Mouse (Mus musculus) liver, adult (tissue): ENCODE measurements at regions not wholly inside any gene's neighbourhood (a gene's known extent, or its start where the extent isn't known, plus 50 kb on each side); places are given as distances from the start of the nearest gene placed in this dataset.
A peak's percentile ranks its signal among the peaks of the same experiment; 100 is the strongest.

Experiments used
- GATA4 ChIP-seq: IDR thresholded peaks from 2 replicates; pipeline ENCODE4 v1.6.1; 2014; ENCODE audit warnings: mild to moderate bottlenecking, low read length; ENCODE audit not compliant: insufficient replicate concordance

DNA sequence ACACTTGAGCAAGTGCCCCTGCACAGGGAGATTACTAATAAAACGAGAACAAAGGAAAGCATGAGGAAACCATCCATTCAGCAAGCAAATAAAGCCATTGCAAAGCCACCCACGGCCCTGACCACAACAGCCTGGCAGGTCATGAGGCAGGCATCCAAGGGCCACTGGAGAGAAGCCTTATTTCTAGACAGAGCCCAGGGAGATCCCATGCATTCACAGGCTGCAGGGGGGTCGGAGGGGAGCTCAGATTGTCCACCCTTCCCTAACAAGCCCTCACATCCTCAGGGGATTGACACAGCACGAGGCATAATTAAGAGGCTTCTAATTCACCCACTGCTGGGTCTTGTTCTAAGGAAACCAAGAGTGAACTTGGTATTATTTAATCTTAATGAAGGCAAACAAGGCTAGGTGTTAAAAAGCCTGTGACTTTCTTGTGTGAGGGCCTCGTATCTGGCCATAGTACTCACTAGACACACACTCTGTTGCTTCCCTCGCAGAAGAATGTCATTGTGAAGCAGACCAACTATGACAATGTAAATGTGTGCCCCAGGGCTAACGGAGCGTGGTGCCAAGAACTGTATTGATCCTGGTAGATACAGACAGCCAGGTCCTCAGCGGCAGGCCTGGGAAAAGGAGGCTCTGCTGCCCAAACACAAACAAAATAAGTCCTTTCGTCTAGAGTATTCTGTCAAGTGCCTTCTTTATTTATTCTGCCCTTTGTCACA is 303.6 kb upstream of the Slc24a5 start:
- no peak for TF ChIP-seq GATA4

DNA sequence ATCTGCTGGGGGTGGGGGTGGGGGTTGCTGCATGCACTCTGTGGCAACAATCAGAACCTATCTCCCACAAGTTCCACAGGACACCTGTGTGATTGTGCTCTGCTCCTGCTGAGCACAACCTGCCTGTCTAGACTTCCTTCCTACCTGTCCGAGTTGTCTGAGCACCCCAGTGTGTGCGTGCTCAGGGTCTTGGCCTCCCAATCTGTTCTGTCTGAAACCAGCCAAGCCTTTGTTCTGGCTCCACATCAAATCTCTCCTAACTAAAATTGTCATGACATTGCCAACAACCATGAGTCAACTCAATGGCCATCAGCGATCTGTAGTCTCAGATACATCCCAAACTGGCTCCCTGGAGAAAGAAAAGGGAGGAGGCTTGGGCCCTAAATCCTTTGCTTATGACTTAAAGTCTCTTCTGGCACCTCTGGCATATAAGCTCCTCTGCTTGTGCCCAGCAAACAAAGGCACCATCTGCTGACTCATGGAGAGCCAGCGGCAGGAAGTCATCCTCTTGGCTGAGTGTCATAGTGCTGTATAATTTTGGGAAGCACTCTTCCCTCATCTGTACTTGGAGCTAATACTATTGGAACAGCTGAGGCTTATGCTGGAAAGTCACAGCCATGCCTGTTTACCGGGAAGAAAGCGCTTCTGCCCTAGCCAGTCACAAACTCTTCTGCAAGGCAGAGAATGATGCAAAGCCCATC is 298.5 kb upstream of the Slc24a5 start:
- TF ChIP-seq GATA4 = no peak

DNA sequence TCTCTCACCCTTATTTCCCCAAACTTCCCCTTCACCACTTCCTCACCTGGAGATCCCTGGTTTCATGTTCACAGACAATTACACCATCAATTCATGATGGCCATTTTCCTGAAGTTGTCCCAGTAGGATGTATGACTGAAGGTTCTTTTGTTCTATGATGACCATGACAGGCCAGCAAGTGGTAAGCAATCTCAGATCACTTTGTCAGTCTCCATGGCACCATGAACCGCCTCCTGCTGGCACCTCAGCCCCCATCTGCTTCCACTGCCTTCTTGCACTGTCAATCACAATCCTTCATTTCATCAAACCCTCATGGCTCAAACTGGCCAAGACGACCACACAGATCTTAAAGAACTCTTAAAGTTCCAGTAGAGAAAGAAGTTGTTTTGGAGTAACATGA is 297.9 kb upstream of the Slc24a5 start:
- no peak for TF ChIP-seq GATA4

DNA sequence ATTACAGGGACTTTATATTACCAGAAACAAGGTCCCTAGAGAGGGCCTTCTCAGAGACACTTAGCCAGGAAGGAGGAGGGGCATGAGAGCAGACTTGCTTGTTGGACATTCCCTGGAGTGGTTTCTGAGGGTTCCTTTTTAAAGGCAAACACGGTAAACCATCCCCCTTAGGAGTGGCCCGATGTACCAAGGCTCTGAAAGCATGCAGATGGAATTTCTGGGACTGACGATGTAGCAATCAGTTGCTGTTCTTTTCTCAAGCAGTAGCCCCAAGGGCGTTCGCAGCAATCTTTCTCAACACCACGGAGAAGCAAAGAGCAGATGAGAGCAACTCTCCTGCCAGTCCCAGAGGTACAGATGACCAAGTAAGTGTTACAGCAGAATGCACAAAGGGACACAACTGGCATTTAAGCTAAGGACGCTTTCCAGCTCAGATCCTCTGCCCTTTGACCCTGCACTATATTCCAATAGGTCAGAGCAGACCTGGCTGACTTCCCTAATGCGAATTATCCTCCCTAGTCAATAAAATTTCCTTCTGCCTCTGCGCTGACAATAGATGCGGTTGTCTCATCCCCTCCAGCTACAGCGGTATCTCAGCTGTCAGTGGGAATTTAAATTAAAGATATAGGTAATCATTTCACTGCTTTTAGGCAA is 295.7 kb upstream of the Slc24a5 start:
- no peak for TF ChIP-seq GATA4

DNA sequence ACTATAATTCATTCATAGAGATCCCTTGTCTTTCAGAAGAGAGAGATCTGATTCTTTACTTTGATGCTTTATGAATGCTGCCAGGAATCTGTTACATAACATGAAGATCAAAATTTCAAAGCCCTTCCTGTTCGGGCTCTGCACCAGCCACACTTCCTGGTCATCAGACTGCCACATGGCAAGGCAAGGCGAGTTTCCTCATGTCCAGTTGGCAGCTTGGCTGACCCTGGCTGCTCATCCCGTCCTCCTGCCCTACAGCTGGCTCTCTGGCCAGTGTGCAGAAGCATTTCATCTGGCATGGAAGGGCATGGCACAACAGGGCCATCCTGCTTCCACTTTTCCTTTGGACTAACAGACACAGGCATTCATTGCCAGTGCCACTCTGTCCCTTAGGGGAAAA is 292.2 kb upstream of the Slc24a5 start:
- no peak for TF ChIP-seq GATA4

DNA sequence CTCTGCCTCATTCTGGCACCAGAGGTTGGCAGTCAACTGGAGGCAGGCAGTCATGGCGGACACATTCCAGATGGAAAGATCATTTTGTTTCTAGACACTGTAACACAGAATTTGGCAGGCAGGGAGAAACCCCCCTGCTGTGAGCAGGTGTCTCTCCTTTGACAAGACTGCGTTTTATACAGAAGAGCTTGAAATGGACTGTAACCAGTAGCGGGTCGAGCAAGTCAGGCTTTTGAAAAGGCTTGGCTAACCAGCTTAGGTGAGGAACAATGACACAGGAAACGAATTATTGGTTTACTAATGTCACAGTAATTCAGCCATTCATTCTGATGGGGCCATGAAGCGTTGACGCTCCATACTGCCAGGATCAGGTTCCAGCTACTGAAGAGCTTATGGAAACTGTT is 275.3 kb upstream of the Slc24a5 start:
- no peak for TF ChIP-seq GATA4

DNA sequence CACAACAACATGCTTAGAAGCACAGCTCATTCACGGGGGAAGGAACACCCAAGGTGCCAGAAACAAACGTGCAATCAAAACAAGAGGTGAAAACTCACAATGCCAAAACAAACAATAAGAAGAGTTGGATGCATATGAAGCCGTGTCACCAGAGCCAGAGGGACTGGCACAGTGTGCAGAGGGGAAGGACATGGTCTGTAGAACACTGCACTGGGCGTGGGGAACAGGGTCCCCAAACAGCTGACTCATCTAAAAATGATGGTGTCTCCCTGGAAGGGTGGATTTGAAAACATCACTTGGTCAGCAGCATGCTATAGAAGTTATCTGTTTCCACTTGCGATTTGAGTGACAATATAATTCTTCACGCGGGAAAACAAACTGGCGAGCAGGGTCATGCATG is 256.2 kb upstream of the Slc24a5 start:
- no peak for TF ChIP-seq GATA4

DNA sequence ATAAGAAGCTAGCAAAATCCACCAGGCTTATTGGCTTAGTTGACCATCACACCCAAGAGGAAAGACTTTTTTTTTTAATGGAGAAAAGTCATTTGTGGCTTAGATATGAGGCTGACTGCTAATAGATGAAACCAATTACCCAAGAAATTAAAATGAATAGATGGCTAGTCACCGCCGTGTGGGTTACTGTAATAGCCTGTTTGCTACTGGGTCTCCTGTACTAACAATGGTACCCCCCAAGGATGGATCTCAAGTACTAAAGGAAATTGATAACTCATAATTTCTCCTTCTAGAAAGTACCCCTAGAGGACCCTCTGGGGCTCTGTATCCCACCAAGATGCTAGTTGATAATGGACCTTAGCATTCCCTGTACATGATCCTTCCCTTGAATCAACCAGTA is 251.1 kb upstream of the Slc24a5 start:
- no peak for TF ChIP-seq GATA4

DNA sequence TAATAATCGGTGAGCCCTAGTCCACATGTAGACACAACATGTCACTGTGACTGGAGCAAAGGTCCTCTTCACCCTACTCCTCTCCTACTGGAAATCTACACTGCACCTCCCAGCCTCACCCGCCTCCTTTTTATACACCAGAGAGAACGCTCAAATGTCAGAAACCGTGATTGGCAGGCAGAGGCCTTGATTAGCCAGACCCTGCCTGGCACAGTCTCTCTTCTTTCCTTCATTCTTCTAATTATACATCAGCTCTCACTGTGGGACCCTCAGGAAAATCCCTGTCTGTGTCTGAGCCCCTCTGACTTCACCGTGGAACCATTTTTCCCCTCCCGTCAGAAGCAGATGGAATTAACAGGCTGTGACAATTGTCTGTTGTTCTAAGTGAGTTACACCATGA is 248.1 kb upstream of the Slc24a5 start:
- TF ChIP-seq GATA4 = no peak

DNA sequence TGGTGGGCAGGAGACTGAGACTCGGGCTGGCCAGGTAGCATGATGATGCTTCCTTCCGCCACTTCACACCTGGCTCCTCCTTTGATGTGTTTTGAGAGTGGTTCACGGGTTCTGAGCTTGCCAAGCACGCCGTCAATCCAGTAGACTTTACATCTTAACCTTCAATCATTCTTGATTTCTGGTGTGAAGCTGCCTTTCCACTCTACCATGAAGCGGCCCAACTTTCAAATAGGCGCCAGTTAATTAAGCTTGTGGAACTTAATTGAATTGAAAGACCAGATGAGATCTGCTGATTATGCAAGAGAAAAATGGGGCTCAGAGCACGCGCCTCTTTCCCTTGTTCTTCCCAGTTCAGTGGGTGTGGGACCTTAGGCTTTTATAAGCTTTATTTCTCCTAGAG is 247.1 kb upstream of the Slc24a5 start:
- no peak for TF ChIP-seq GATA4

DNA sequence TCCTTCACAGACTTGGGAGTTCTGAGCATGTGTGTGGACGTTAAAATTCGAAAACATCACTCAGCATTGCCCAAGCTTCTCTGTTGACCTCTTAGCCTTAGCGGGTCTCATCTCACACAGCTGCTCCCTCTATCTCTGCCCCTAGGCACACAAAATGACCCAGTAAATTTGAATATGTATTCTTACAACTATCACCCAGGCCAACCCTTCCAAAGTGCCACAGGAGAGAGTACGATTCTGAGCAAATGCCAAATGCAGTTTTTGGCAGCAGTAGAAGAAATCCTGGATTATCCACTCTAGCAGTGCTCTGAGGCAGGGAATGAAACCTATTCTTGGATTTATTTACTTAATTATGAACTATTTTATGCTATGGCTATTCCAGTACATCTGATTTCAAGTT is 246.6 kb upstream of the Slc24a5 start:
- no peak for TF ChIP-seq GATA4

DNA sequence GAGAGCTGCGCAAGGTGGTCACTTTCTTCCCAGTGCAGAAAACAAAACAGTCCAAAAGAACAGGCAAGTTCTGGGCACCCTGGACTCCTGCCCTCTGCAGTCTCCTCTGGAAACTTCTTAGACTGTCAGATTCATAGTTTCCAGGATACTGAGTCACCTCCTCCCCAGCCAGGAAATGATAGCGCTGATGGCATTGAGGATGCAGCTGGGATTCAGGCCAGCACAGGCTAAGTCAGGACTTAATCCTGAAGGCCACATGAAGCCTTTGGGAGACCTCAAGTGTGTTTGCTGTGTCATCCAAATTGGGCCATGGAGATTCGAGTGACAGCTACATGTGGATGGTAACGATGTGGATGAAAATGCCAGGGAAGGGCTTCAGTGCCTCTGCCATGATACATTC is 219.1 kb upstream of the Slc24a5 start:
- TF ChIP-seq GATA4 = peak; percentile 79; the same call in 1 of the 2 replicates

DNA sequence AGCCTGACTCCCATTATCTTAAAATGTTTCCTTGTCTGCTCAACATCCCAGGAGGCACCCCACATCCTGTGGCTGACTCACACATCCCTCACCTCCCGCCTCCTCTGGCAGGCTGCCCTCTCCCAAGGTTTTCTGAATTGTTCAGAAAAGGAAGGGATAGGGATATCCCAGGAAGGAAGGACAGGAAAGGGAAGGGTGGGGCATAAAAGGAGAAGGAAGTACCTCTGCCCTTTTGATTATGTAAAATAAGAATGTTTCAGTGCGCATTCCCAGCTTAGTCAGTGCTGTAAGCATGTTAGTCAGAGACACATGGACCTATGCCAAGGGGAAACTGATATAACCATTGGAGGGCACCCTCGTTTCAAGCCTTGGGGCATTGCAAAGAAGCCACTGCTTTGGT is 209.4 kb upstream of the Slc24a5 start:
- peak; percentile 94 for TF ChIP-seq GATA4

DNA sequence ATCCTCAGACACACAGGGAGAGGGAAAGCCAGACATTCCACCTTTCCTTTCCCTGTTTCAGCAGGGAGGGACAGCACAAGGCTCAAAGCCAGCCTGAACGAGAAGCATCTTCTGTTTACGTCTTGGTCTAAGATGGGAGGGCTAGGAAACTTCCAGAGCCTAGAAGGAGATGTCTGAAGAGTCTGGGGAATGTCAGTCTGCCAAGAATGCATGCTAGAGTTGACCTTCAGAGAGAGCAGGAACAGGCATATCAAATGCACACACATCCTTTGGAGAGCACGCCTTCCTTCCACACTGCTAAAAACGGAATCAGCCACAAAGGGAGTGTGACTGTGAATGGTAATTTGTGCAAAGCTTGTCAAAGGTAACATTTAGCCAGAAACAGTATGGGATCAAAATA is 179.7 kb upstream of the Slc24a5 start:
- TF ChIP-seq GATA4 = peak; percentile 88

DNA sequence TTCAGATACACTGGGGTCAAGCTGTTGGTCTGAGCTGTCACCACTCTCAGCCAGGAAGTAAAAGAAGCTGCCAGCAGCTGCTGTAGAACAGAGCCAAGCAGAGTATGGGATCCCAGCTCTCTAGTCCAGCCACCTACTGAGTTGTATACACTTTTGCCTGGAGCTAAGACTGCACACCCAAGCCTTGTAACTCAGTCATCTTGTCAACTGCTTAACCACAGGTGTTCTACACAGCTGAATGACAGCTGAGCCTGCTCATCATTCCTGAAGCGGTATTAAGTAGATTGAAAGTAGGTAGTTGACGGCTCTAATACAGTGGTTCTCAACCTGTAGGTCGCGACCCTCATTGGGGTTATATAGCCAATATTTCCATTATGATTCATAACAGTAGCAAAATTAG is 172.9 kb upstream of the Slc24a5 start:
- TF ChIP-seq GATA4 = no peak

DNA sequence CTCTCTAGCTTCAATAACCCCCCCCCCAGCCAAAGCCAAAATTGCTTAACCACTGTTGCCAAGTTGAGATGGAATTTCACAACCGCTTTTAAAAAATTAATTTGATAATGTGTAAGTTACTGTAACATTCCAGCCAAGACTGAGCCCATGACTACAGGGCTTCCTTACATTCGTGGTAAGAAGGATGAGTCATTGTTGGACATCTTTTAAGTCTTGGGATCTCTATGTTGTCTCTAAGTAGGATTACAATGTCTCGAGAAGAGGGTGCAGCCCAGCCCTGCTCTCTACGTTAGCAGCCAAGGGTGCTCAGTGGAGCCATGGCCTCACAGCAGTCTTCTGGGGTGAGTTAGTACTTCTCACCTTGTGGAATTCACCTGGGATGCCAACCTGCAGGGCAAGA is 164.4 kb upstream of the Slc24a5 start:
- no peak for TF ChIP-seq GATA4
